Mouse (Mus musculus): ENCODE data around the gene Cep170.
A peak's percentile ranks its signal among the peaks of the same experiment; 100 is the strongest.

Cep170 gene

DNA sequence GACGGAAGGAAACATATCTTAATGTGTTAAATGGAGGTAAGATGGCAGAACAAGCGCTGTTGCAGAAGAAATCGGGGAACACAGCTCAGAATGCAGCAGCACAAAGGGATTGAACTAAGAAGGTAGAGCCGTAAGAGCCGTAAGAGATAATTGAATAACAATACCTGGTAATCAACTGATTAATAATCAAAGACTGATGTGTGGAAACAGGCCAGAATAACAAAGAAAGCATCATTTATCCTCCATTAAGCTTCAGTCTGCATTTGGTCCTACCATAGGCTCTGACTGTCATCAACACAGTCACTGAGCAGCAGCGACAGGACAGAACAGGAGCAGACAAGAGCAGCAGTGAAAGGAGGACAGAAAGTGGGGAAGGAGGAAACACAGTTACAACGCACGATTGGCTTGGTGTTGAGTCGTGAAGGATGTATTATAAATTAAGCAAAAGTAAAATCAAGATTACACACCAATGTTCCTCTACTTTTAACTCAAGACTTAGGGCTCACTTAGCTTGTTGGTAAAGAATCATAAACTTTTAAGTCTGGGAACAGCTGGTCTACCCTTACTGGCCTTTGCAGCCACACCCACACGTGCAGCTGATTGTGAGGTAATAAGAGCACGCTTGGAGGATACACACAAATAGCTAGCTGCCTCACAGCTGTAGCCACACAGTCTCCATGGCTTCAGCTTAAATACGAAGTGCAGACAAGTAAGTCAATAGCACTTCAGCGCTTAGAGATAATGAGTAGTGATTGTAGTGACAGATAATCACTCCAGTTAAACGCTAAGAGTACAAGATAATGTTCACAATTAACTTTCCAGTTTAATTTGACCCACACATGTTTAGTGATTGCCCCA is 59.8 kb downstream of the Cep170 start:
- DNase-seq (ENCODE audit: low read depth) = no peak

DNA sequence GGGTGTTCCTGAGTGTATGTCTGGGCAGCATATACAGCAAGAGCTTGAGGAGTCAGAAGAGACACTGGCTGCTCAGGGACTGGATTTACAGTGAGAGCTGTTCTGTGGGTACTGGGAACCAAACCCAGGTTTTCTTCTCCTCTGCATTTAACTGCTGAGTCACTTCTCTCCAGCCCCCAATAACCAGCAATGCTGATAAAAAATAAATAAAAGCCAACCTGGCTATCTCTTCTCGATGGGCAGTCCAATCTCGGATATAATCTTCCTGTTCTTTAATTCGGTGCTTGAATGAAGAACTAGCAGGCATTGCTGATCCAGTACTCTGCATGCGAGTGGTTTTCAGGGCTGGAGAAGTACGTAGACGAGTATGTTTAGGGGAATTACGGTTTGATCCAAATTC is 64.2 kb downstream of the Cep170 start:
- DNase-seq (ENCODE audit: low read depth) = no peak

DNA sequence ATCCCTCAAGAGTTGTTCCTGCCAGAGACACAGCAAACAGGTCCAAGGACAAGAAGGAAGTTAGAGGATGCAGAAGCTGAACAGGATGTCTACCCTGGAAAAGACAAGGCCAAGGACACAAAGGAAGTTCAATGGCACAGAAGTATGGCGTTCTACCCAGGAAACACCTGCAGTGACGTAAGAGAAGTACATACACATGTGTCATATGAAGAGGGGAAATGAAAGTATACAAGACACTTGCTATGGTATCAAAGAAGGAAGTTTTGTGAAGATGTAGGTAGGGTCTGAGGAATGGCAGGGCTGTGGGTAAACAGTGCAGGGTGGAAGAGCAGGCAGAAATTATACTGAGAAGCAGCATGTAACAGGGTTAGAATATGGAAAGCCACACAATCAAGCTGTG is 81.0 kb downstream of the Cep170 start:
- peak; percentile 6 for DNase-seq (ENCODE audit: low read depth)

DNA sequence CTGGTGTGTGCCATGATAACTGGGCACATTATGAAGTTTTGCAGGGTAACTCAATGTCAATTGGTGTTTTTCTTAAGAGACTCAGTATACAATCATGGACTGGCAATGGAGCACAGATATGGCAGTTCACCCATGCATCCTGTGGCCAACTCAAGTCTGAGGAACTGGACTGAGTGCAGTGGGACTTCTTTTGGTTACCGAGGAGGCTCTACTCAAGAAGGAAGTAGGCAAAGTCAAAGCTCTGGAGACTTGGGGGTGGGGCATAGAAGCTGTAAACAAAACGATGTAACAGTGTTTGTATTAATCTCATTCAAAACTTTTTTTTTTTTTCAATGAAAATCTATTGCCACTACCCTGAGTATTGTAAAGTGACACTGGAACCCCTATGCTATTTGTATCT is 83.3 kb downstream of the Cep170 start:
- DNase-seq (ENCODE audit: low read depth) = no peak

DNA sequence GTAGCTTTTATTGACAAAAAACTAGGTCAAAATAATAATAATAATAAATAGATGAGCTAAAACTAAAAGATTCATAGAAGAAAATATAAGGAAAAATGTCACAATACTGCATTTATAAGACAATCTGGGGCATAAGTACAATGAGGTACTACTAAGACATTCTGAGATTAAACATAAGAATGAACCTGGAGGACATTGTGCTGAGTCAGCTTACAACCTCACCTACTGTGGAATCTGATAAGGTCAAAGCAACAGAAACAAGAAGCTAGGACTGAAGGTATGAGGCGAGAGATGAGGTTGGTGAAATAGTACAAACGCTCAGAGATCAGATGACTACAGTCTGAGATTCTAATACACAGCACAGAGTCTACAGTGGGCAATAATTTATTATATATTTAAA is 86.5 kb downstream of the Cep170 start:
- DNase-seq (ENCODE audit: low read depth) = no peak

DNA sequence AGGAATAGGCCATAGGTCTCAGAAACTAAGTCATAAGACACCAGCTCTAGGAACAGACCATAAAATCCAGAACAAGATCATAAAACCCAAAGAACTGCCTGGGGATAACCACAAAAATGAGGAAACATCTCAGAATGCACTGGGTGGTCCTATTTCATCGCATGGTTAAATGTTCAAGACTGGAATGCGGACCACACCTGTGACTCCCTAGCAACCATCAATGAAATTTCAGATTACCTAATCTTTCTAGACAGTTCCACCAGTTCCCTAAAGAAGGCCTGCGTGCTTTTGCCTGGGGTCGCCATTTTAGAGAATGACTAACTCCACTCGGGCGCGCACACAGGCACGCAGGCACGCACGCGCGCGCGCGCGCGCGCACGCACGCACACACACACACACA is 89.1 kb downstream of the Cep170 start:
- no peak for DNase-seq (ENCODE audit: low read depth)

DNA sequence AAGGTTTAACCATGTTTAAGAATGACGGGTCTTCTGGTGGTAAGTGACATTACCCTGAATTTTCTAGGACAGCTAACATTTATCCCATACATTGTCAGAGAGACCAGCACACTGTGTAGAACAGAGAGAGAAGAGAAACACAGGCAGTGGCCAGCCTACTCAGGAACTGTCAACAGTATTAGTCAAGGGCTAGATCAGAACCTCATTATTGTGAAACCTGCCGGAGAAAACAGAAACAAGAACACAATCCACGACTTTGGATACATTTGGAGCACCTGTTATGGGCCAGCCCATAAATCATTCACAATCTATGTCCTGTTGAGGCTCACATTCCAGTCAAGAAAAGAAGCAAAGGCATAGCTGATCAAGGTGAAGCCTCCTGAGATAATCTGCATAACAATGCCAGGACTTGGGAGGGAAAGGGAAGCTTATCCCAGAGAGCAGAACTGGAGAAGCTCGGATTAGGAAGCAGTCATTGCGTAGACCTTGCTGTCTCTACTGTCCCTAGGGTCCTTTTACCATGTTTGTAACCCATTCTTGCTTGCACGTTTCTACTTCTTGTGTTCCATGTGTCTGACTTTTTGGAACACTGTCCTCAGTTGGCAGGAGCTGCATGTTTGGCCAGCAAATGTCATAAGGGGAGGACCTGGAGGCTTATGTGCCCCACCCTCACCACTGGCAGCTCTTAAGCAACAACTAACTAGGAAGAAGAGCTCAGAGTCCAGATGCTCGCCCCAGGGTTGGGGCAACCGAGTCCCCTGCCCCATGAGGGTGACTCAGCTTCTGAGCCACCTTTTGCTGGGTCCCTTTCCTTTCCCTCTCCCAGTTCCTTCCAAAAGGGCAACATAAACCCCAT is 89.8 kb downstream of the Cep170 start:
- DNase-seq (ENCODE audit: low read depth) = no peak

DNA sequence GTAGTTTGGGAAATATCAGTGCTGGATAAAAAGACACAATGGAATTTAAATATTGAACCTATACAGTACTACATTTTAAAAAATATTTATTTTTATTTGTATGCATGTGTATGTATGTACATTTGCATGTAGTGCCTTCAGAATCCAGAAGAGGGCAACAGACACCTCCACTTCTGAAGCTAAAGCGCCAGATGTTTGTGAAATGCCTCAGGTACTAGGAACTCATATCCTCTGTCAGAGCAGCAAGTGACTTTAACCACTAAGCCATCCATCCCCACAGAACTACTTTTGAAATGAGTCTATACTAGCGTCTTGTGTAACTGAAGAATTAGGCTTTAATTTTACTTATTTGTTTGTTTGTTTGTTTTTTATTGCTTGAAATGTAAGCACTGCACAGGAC is 101.4 kb downstream of the Cep170 start:
- DNase-seq (ENCODE audit: low read depth) = peak; percentile 74

DNA sequence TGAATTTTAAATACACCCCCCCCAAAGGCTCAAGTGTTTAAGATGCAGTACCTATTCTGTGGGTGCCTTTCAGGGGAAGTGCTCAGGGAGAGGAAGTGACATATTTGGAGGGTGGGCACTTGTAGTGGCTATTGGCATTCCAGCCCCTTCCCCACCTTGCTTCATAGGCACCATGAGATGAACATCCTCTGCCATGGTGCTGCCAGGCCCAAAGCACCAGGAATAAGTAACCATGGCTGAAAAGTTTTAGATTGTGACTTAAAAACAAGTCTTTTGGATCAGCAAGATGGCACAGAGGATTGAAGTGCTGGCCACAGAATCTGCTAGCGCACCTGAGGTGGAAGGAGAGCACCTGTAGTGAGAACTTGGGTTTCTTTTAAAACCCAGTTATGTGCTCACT is 113.6 kb downstream of the Cep170 start:
- no peak for DNase-seq (ENCODE audit: low read depth)

DNA sequence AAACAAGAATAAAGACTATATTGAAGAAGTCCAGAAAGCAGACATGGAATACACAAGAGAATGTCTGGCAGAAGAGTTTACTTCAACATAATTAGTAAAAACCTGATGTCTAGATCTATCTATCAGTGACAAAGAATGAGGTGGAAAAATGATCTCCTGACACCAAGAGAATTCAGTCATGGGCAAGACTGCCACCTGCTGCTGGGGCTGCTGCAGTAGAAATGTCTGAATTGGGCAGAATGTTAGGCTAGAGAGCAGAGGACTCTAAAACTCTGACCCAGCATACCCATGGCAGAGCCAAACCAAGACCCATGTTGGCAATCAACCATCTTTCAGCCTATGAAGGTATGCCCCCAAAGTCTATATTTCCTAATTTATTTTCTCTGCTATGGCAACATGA is 114.1 kb downstream of the Cep170 start:
- no peak for DNase-seq (ENCODE audit: low read depth)

DNA sequence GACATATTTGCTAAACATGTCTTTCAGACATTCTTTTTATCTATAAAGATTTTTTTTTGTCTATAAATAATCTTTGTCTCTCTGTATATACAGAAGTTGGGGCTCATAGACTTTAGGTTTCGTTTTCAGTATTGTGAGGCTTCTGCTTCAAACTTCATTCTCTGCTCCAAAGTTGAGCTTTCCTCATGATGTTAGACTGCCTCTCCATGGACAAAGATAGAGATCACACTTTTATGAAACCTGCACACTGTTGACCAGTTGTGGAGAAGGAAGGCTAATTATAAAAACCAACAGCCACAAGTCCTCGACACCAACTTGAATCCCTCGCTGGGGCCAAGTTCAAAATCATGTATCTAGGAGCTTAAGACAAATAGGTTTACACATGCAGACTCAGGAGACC is 115.2 kb downstream of the Cep170 start:
- DNase-seq (ENCODE audit: low read depth) = no peak

DNA sequence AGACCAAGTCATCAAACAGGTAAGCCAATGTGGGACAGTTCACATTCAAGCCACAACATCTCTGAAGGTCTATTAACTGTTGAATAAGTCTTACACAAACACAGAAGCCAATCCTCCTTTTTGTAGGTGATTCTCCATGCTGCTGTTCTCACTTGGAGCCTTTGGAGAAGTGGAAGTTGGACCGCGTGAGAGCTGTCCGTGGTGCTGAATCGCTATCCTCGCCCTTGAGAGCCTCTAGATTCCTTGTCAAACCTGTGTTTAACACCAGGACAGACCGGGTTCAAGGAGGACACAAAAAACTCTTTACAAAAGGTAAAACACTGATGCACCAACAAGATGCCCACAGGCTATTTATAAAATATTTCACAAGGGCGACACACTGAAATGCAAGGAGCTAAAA is 116.8 kb downstream of the Cep170 start:
- DNase-seq (ENCODE audit: low read depth) = no peak

DNA sequence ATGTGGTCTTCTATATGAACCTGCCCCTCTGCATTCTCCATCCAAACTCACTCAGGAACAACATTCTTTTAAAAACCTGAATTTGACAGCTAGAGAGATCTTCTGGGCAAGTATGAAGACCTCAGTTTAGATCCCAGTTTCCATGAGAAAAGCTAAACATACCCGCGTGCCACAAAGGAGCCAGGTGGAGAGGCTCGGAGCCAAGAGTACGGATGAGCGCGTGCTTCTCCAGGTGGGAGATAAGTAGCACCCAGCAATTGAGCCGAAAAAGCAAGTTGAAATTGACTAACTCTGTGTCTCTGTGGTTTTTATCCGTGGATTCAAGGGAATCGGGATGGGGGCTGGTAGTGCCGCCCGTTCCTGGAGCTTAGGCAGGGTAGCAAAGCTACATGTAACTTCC is 122.8 kb downstream of the Cep170 start:
- no peak for DNase-seq (ENCODE audit: low read depth)

DNA sequence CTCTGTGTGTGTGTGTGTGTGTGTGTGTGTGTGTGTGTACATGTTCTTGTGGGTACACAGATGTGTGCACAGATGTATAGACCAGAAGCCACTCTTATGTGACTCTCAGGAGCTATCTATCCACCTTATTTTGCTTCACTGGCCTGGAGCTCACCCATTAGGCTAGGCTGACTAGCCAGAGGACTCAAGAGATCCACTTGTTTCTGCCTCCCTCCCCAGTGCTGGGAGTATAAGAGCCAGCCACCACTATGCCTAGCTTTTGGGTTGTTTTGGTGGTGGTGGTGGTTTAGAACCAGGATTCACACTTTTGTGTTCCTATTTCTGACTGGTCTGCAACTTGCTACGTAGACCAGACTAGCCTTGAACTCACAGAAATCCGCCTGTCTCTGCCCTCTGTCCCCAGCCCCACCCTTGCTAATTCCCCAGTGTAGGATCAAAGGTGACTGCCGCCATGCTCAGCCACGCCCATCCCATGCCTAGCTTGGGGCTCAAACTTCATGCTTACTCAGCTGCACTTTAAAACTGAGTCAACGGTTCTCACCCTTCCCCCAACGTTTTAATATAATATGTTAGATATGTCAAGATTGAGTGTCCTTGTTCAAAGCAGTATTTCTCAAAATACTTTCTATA is 125.5 kb downstream of the Cep170 start:
- DNase-seq (ENCODE audit: low read depth) = no peak

All from naive thymus-derived CD4-positive, alpha-beta T cell, adult 2 months (primary cell).